Mouse (Mus musculus): ENCODE measurements around the gene Tlnrd1. TPM values are rescaled to one million over a fixed set of nuclear protein-coding genes. Genes with fewer than 3 reads are reported as not detected.

Gene Tlnrd1
- 58.9 and 74.5 TPM in 2 replicates for polyA plus RNA-seq (2012; ENCODE audit: low replicate concordance)

DNA sequence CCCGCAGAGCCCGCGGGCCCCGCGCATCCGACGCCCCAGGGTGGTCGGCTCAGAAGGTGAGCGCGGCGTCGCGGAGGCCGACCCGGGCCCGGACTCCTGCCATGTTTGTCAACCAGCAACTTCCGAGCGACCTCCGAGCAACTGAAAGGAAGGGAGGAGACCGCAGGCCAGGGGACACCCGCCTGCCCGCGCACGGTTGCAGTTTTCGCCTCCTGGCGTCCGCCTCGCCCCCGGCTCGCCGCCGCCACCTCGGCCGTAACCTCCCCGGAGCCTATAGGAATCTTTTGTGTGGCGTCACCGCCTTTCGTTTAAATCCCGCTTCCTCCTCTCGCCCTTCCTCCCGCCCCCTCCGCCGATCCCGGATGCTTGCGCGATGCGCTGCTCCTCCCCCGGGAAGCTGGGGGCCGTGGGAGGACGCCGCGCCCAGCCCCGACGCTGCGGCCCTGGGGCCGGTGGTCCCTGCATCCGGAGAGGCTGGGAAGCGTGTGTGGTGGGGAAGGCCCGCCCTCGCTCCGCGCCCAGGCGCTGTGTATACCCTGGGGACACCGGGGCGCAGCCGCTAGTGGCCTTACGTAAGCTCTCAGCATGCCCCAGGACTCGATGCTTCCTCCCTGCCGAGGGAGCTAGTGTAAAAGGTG is at the start of gene Tlnrd1, which contains the start of gene Mesd:
TSS of gene Tlnrd1 (minus strand) at position 285 of the 638 bp plus-strand sequence.
TSS of gene Mesd (plus strand) at position 446 of the 638 bp plus-strand sequence.

Other genes starting within 250 kb of the Tlnrd1 start
- gene Il16, start 138.6 kb downstream of the Tlnrd1 start, polyA plus RNA-seq (2012; ENCODE audit: low replicate concordance) = 4.2 and 13.2 TPM in 2 replicates
- gene Cfap161, start 89.4 kb downstream of the Tlnrd1 start, polyA plus RNA-seq (2012; ENCODE audit: low replicate concordance) = not detected in 2 replicates
- 9.6 and 19.0 TPM in 2 replicates for gene Mesd, start 161 bp upstream of the Tlnrd1 start, polyA plus RNA-seq (2012; ENCODE audit: low replicate concordance)
- 0.06 and 0.28 TPM in 2 replicates for gene Cemip, start 202.2 kb upstream of the Tlnrd1 start, polyA plus RNA-seq (2012; ENCODE audit: low replicate concordance)

All from leukemia stem cell, adult 10-12 weeks (primary cell).